In genomic region chr2:148874617-148875334, GRCm38 (mm10) we compare ENCODE assay signal across 8 mouse cellular contexts. TPM values are rescaled to one million over a fixed set of nuclear protein-coding genes. Genes with fewer than 3 reads are reported as not detected.
DNase-seq lines count a peak whose midpoint lies in the region; ATAC-seq and TF ChIP-seq lines count a peak whose summit lies in the region.

No protein-coding gene starts in this region.

- no peak for TF ChIP-seq RAD21 in CH12.LX (IDR thresholded peaks at IDR 0.05; ENCODE audit: low read depth, low read length)

- H3K79me2 ChIP-seq in CH12.LX (replicated peaks; ENCODE audit: control insufficient read depth, extremely low read depth, insufficient read depth, poor library complexity, severe bottlenecking) = peaks cover 16% of the 10 kb centered on the region

- H3K4me1 ChIP-seq in CH12.LX (ENCODE audit: control insufficient read depth in 1 of 2, insufficient read depth in 2 of 2) = peaks cover 15 to 58% of the 10 kb centered on the region in 2 experiments
- H3K4me1 ChIP-seq in limb, embryonic 12.5 days (replicated peaks) = peaks cover 28% of the 10 kb centered on the region
- H3K4me1 ChIP-seq in midbrain, embryonic 14.5 days (ENCODE audit: control insufficient read depth, insufficient read depth, low read length) = peaks cover 26% of the 10 kb centered on the region

- H3K27ac ChIP-seq in CH12.LX (ENCODE audit: insufficient read depth, low read depth) = peak overlapping the region; percentile 59; the same call in 1 of the 2 replicates
- H3K27ac ChIP-seq in limb, embryonic 12.5 days = peak overlapping the region; percentile 93
- peak overlapping the region; percentile 85 for H3K27ac ChIP-seq in midbrain, embryonic 14.5 days (replicated peaks; ENCODE audit: low read depth, low read length)

- peak; percentile 65 for ATAC-seq in limb, embryonic 12.5 days (ENCODE audit: insufficient number of reproducible peaks, insufficient read depth, low FRiP score, low TSS enrichment, low read depth)
- ATAC-seq in midbrain, embryonic 14.5 days (ENCODE audit: low FRiP score, low TSS enrichment) = peak; percentile 77

- intact Hi-C loops in heart, postnatal 10 days (cut with DNase I) = loop anchor here (2.0 to 10.0 kb wide), 2 partner anchors 24 to 190 kb away; partner anchors contain the start of gene Gzf1
- intact Hi-C loops in left cerebral cortex, postnatal 36 days (cut with DNase I) = loop anchor here (2.0 kb wide), 2 partner anchors 16 to 22 kb away; no protein-coding TSS in a partner anchor

- TF ChIP-seq CTCF in CH12.LX (conservative IDR thresholded peaks at IDR 0.05 in 1 of 2, IDR thresholded peaks at IDR 0.05 in 1 of 2; ENCODE audit: low read depth in 2 of 2, low read length in 2 of 2) = no peak

- H3K36me3 ChIP-seq in CH12.LX (replicated peaks in 1 of 2; ENCODE audit: control insufficient read depth in 1 of 2, insufficient read depth in 1 of 2, low read length in 1 of 2) = peaks cover 7 to 30% of the 10 kb centered on the region in 2 experiments
- H3K36me3 ChIP-seq in limb, embryonic 12.5 days = peaks cover 28% of the 10 kb centered on the region
- peaks cover 24% of the 10 kb centered on the region for H3K36me3 ChIP-seq in midbrain, embryonic 14.5 days (ENCODE audit: control insufficient read depth, insufficient read depth, low read length)

- DNase-seq in CH12.LX (ENCODE audit: extremely low read depth) (no peak), R1 (ENCODE audit: low read depth, low spot score) (peak; percentile 91)
- peak; percentile 44 for DNase-seq in embryo, embryonic 11 days
- DNase-seq in heart, postnatal 10 days = peak; percentile 42 to 48
- DNase-seq in midbrain, embryonic 14.5 days = peak; percentile 63
- DNase-seq in left cerebral cortex, postnatal 36 days (ENCODE audit: low spot score in 2 of 2) = no peak
- DNase-seq in ovary, adult 18-20 months (ENCODE audit: low spot score) = no peak

- WGBS in limb, embryonic 12.5 days = 1% methylated on average over 34 of the region's 34 CpGs
- WGBS in midbrain, embryonic 14.5 days = 1% methylated on average over 34 of the region's 34 CpGs

- no peaks in the 10 kb centered on the region for H3K9me3 ChIP-seq in CH12.LX (replicated peaks; ENCODE audit: low read length)
- no peaks in the 10 kb centered on the region for H3K9me3 ChIP-seq in limb, embryonic 12.5 days
- no peaks in the 10 kb centered on the region for H3K9me3 ChIP-seq in midbrain, embryonic 14.5 days (ENCODE audit: control insufficient read depth, low read length)

- no peaks in the 10 kb centered on the region for H3K27me3 ChIP-seq in CH12.LX (replicated peaks)
- no peaks in the 10 kb centered on the region for H3K27me3 ChIP-seq in limb, embryonic 12.5 days
- H3K27me3 ChIP-seq in midbrain, embryonic 14.5 days (ENCODE audit: control insufficient read depth, insufficient read depth, low read length) = no peaks in the 10 kb centered on the region

- no peak for TF ChIP-seq EP300 in CH12.LX (IDR thresholded peaks at IDR 0.05; ENCODE audit: low read length)

- peak overlapping the region; percentile 84 for H3K9ac ChIP-seq in CH12.LX (ENCODE audit: insufficient read depth, low read depth)
- H3K9ac ChIP-seq in limb, embryonic 12.5 days (replicated peaks) = peak overlapping the region; percentile 86
- H3K9ac ChIP-seq in midbrain, embryonic 14.5 days (replicated peaks; ENCODE audit: low read length) = peak overlapping the region; percentile 88

- peak overlapping the region; percentile 87 for H3K4me2 ChIP-seq in CH12.LX (ENCODE audit: insufficient read depth, low read depth, poor library complexity, severe bottlenecking)
- H3K4me2 ChIP-seq in limb, embryonic 12.5 days = peak overlapping the region; percentile 70
- H3K4me2 ChIP-seq in midbrain, embryonic 14.5 days (ENCODE audit: low read length) = peak overlapping the region; percentile 86

- no peak for TF ChIP-seq POLR2A in CH12.LX (IDR thresholded peaks at IDR 0.05; ENCODE audit: low read depth, low read length)

- dilution Hi-C loops in CH12.LX (cut with MboI; ENCODE audit: extremely low pct_ligation_motif_present, extremely low pct_unique_long_range_greater_than_20kb, low sequenced_read_pairs) = no loop called here

- in situ Hi-C loops in CH12.LX (cut with MboI; ENCODE audit: low pct_ligation_motif_present, low pct_unique_long_range_greater_than_20kb, low sequenced_read_pairs) = no loop called here

- peak overlapping the region; percentile 86 to 98 (median 94) for H3K4me3 ChIP-seq in CH12.LX (replicated peaks in 1 of 3; ENCODE audit: low read depth in 2 of 3, low read length in 2 of 3, poor library complexity in 1 of 3)
- peak overlapping the region; percentile 80 for H3K4me3 ChIP-seq in limb, embryonic 12.5 days (replicated peaks)
- peak overlapping the region; percentile 93 for H3K4me3 ChIP-seq in midbrain, embryonic 14.5 days (replicated peaks; ENCODE audit: low read depth, low read length)

TF ChIP-seq in CH12.LX, 34 proteins besides CTCF, POLR2A, EP300 and RAD21:
- TF ChIP-seq CHD2 (IDR thresholded peaks at IDR 0.05; ENCODE audit: low read length) (no peak), PAX5 (IDR thresholded peaks at IDR 0.05; ENCODE audit: low read length) (no peak), MYC (IDR thresholded peaks at IDR 0.05; ENCODE audit: low read depth, low read length) (no peak), POLR2AphosphoS2 (IDR thresholded peaks at IDR 0.05; ENCODE audit: low read depth, low read length) (no peak), ZNF384 (IDR thresholded peaks at IDR 0.05; ENCODE audit: low read depth, low read length) (no peak), ZC3H11A (IDR thresholded peaks at IDR 0.05; ENCODE audit: low read depth, low read length) (no peak), KAT2A (IDR thresholded peaks at IDR 0.05; ENCODE audit: insufficient replicate concordance, low read length) (no peak), TCF12 (IDR thresholded peaks at IDR 0.05; ENCODE audit: low read depth, low read length) (no peak), E2F4 (IDR thresholded peaks at IDR 0.05; ENCODE audit: insufficient replicate concordance, low read depth, low read length) (no peak), JUND (conservative IDR thresholded peaks at IDR 0.05; ENCODE audit: low read depth, low read length) (no peak), ELF1 (IDR thresholded peaks at IDR 0.05; ENCODE audit: low read depth, low read length) (no peak), GABPA (IDR thresholded peaks at IDR 0.05; ENCODE audit: insufficient replicate concordance, low read depth, low read length) (no peak), UBTF (IDR thresholded peaks at IDR 0.05; ENCODE audit: low read depth, low read length) (no peak)
TF ChIP-seq in CH12.LX: peak in this region for 0.

RNA-seq across cellular contexts. Expression of gene Cst3, which starts 0.7 kb away (rescaled TPM):
- total RNA-seq in CH12.LX (2012; rRNA removed) = 228 and 231 TPM in 2 replicates
- 170 and 209 TPM in 2 replicates for total RNA-seq in CH12.LX (2014; rRNA removed)
- 139 and 156 TPM in 2 replicates for polyA plus RNA-seq in CH12.LX (2012; ENCODE audit: insufficient read length, low read depth)
- 100 to 1,000 TPM; 775 to 820 TPM for total RNA-seq in heart, postnatal 10 days (2021)
- polyA plus RNA-seq in limb, embryonic 12.5 days (2016; fragmentation: Nextera tagmentation; extraction: Ambion mirVana) = 287 and 288 TPM in 2 replicates
- polyA plus RNA-seq in midbrain, embryonic 14.5 days (2014; fragmentation: Nextera tagmentation; extraction: Ambion mirVana) = 525 and 594 TPM in 2 replicates
- 1,000 to 10,000 TPM; 1,774 to 2,100 TPM for total RNA-seq in left cerebral cortex, postnatal 36 days (2021)

RNA-seq across cellular contexts. Expression of gene 9230104L09Rik, which starts 9.9 kb away (rescaled TPM):
- total RNA-seq in CH12.LX (2012; rRNA removed) = not detected in 2 replicates
- not detected in 2 replicates for total RNA-seq in CH12.LX (2014; rRNA removed)
- polyA plus RNA-seq in CH12.LX (2012; ENCODE audit: insufficient read length, low read depth) = not detected in 2 replicates
- total RNA-seq in heart, postnatal 10 days (2021) = under 1 TPM in 1 of 2 experiments, not detected in 1; 0.43 TPM
- polyA plus RNA-seq in limb, embryonic 12.5 days (2016; fragmentation: Nextera tagmentation; extraction: Ambion mirVana) = not detected in 2 replicates
- polyA plus RNA-seq in midbrain, embryonic 14.5 days (2014; fragmentation: Nextera tagmentation; extraction: Ambion mirVana) = not detected in 2 replicates
- not detected for total RNA-seq in left cerebral cortex, postnatal 36 days (2021)

RNA-seq across cellular contexts. Expression of gene Cst9, which starts 39.8 kb away (rescaled TPM):
- total RNA-seq in CH12.LX (2012; rRNA removed) (not detected in 2 replicates), CH12.LX (2014; rRNA removed) (not detected in 2 replicates)
- not detected in 2 replicates for polyA plus RNA-seq in CH12.LX (2012; ENCODE audit: insufficient read length, low read depth)
- total RNA-seq in heart, postnatal 10 days (2021) = 1 to 10 TPM; 2.3 to 4.0 TPM
- not detected in 2 replicates for polyA plus RNA-seq in limb, embryonic 12.5 days (2016; fragmentation: Nextera tagmentation; extraction: Ambion mirVana)
- not detected in 2 replicates for polyA plus RNA-seq in midbrain, embryonic 14.5 days (2014; fragmentation: Nextera tagmentation; extraction: Ambion mirVana)
- total RNA-seq in left cerebral cortex, postnatal 36 days (2021) = not detected

RNA-seq across cellular contexts. Expression of gene Cst13, which starts 54.9 kb away (rescaled TPM):
- not detected in 2 replicates for total RNA-seq in CH12.LX (2012; rRNA removed)
- not detected in 2 replicates for total RNA-seq in CH12.LX (2014; rRNA removed)
- polyA plus RNA-seq in CH12.LX (2012; ENCODE audit: insufficient read length, low read depth) = not detected in 2 replicates
- not detected for total RNA-seq in heart, postnatal 10 days (2021)
- not detected in 2 replicates for polyA plus RNA-seq in limb, embryonic 12.5 days (2016; fragmentation: Nextera tagmentation; extraction: Ambion mirVana)
- not detected in 2 replicates for polyA plus RNA-seq in midbrain, embryonic 14.5 days (2014; fragmentation: Nextera tagmentation; extraction: Ambion mirVana)
- not detected for total RNA-seq in left cerebral cortex, postnatal 36 days (2021)

Comparison
In these comparisons a context has a peak if more than half of its experiments do, and no peak if none do; other contexts are left out.
1. DNase-seq: peak in R1 (single experiment), embryo, embryonic 11 days (single experiment), heart, postnatal 10 days (2 of 2) and midbrain, embryonic 14.5 days (single experiment); none in CH12.LX (single experiment), left cerebral cortex, postnatal 36 days (0 of 2) and ovary, adult 18-20 months (single experiment).
2. Peak in every context shown above with its lines, with median percentiles within 50 percentile points of each other: H3K27ac ChIP-seq, H3K4me2 ChIP-seq, H3K4me3 ChIP-seq and H3K9ac ChIP-seq.